Mouse (Mus musculus): ENCODE measurements around the gene Adora3.
A peak's percentile ranks its signal among the peaks of the same experiment; 100 is the strongest.
"Not testable (repeated sequence)": the region's sequence is repeated elsewhere in the genome, so short reads cannot be mapped to it uniquely, and the experiment has no call there.

Adora3 gene

GRCm38 (mm10) chr3:105904721-105905120 is 34.1 kb downstream of the Adora3 start:
- no peak for DNase-seq

- no peak for DNase-seq
Measured at GRCm38 (mm10) chr3:105907956-105908655, 37.4 kb downstream of the Adora3 start.

- no peak for DNase-seq
Measured at GRCm38 (mm10) chr3:105908976-105909375, 38.3 kb downstream of the Adora3 start.

- no peak for DNase-seq
Measured at GRCm38 (mm10) chr3:105910519-105911190, 40.0 kb downstream of the Adora3 start.

- DNase-seq, result no peak
Measured at GRCm38 (mm10) chr3:105912097-105912880, 41.6 kb downstream of the Adora3 start.

GRCm38 (mm10) chr3:105913839-105914681 is 43.4 kb downstream of the Adora3 start:
- DNase-seq, result no peak

GRCm38 (mm10) chr3:105915281-105915680 is 44.6 kb downstream of the Adora3 start:
- DNase-seq, result no peak

- DNase-seq, result not testable (repeated sequence)
Measured at GRCm38 (mm10) chr3:105916455-105916854, 45.8 kb downstream of the Adora3 start.

GRCm38 (mm10) chr3:105917656-105918354 is 47.1 kb downstream of the Adora3 start:
- no peak for DNase-seq

- DNase-seq, result no peak
Measured at GRCm38 (mm10) chr3:105918355-105918745, 47.7 kb downstream of the Adora3 start.

GRCm38 (mm10) chr3:105920743-105921142 is 50.1 kb downstream of the Adora3 start:
- DNase-seq, result not testable (repeated sequence)

- no peak for DNase-seq
Measured at GRCm38 (mm10) chr3:105921959-105922358, 51.3 kb downstream of the Adora3 start.

GRCm38 (mm10) chr3:105924616-105925015 is 54.0 kb downstream of the Adora3 start:
- DNase-seq, result no peak

- DNase-seq, result peak in 1 of 2 experiments; percentile 29
Measured at GRCm38 (mm10) chr3:105927561-105928194, 57.0 kb downstream of the Adora3 start.

- no peak for DNase-seq
Measured at GRCm38 (mm10) chr3:105928195-105928569, 57.5 kb downstream of the Adora3 start.

GRCm38 (mm10) chr3:105928781-105929180 is 58.1 kb downstream of the Adora3 start:
- no peak for DNase-seq

GRCm38 (mm10) chr3:105929821-105930220 is 59.2 kb downstream of the Adora3 start:
- DNase-seq, result no peak

- no peak for DNase-seq
Measured at GRCm38 (mm10) chr3:105931095-105931494, 60.4 kb downstream of the Adora3 start.

GRCm38 (mm10) chr3:105932240-105933071 is 61.8 kb downstream of the Adora3 start, which contains the start of gene I830077J02Rik:
Gene I830077J02Rik, minus strand, starts transcription at chr3:105932664.
- no peak for DNase-seq

- no peak for DNase-seq
Measured at GRCm38 (mm10) chr3:105933926-105934325, 63.3 kb downstream of the Adora3 start.

Measured in kidney, postnatal 36 days (tissue).